Mouse (Mus musculus): ENCODE results near the gene Gm5678.

GRCm38 (mm10) chr16:93609796-93610195 is 18.1 kb upstream of the Gm5678 start:
- TF ChIP-seq POLR2A (IDR thresholded peaks at IDR 0.05; ENCODE audit: borderline replicate concordance, extremely low read depth, insufficient read depth, insufficient read length, poor library complexity, severe bottlenecking) = no peak
- no peak for TF ChIP-seq CTCF (IDR thresholded peaks at IDR 0.05; ENCODE audit: borderline replicate concordance, extremely low read depth, insufficient read depth, insufficient read length)

Measured in brain, embryonic 14.5 days (tissue).